Mouse (Mus musculus): ENCODE data around the gene Phlpp1. TPM values are rescaled to one million over a fixed set of nuclear protein-coding genes. Genes with fewer than 3 reads are reported as not detected.
"Not testable (repeated sequence)": the region's sequence is repeated elsewhere in the genome, so short reads cannot be mapped to it uniquely, and the experiment has no call there.

Gene Phlpp1
- polyA plus RNA-seq, 1 experiment from 2014 or later = 9.8 TPM

DNA sequence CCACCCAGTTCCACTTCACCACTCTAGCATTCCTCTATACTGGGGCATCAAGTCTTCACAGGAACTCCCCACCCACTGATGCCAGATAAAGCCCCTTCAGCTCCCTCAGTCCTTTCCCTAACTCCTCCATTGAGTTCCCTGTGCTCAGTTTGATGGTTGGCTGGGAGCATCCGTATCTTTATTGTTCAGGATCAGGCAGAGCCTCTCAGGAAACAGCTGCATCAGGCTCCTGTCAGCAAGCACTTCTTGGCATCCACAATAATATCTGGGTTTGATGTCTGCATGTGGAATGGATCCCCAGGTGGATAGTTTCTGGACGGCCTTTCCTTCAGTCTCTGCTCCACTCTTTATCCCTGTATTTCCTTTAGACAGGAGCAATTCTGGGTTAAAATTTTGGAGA is 138.7 kb downstream of the Phlpp1 start:
- ATAC-seq (ENCODE audit: low FRiP score) = no peak
- Histone ChIP-seq H3K27ac (ENCODE audit: low read depth, low read length) (no peak overlapping the region), H3K27me3 (ENCODE audit: control insufficient read depth, insufficient read depth, low read length) (no peaks in the 10 kb centered on the region), H3K4me1 (replicated peaks; ENCODE audit: control insufficient read depth, insufficient read depth, low read length) (no peaks in the 10 kb centered on the region), H3K4me2 (replicated peaks; ENCODE audit: low read depth, low read length) (no peak overlapping the region), H3K4me3 (ENCODE audit: low read depth, low read length) (no peak overlapping the region), H3K9ac (ENCODE audit: low read depth, low read length) (no peak overlapping the region), H3K9me3 (ENCODE audit: control insufficient read depth, low read length) (no peaks in the 10 kb centered on the region), H3K36me3 (ENCODE audit: control insufficient read depth, insufficient read depth, low read length) (no peaks in the 10 kb centered on the region)
- 80% methylated on average over 2 of the region's 2 CpGs for WGBS
- no peak for DNase-seq (ENCODE audit: low spot score)

DNA sequence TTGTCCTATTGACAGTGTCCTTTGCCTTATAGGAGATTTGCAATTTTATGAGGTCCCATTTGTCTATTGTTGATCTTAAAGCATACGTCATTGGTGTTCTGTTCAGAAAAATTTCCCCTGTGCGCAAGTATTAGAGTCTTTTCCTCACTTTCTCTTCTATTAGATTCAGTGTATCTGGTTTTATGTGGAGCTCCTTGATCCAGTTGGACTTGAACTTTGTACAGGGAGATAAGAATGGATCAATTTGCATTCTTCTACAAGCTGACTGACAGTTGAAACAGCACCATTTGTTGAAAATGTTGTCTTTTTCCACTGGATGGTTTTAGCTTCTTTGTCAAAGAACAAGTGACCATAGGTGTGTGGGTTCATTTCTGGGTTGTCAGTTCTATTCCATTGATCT is 140.3 kb downstream of the Phlpp1 start:
- H3K4me3 ChIP-seq (ENCODE audit: low read depth, low read length); ATAC-seq (ENCODE audit: low FRiP score): not testable (repeated sequence)
- WGBS = 94% methylated on average over 2 of the region's 2 CpGs

DNA sequence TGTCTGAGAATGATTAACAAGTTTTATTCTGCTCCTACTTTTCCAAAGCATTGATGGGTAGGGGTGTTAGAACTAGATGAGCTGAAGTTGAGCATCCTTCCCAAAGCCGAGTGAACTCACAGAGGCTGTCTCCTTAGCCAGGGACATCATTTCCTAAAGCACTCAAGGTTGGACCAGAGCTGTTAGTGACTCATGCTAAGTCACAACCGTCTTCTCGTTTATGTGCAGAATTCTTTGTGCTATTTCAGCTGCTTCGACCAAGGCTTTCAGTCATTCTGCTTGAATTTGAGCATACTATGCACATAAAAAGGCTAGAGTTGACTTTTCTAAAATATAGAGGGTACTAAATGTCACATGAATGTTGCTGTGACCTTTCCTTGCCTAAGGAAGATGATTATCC is 142.9 kb downstream of the Phlpp1 start:
- Histone ChIP-seq H3K4me3 (ENCODE audit: low read depth, low read length) (no peak overlapping the region), H3K36me3 (ENCODE audit: control insufficient read depth, insufficient read depth, low read length) (no peaks in the 10 kb centered on the region), H3K27ac (ENCODE audit: low read depth, low read length) (no peak overlapping the region), H3K27me3 (ENCODE audit: control insufficient read depth, insufficient read depth, low read length) (no peaks in the 10 kb centered on the region), H3K4me2 (replicated peaks; ENCODE audit: low read depth, low read length) (no peak overlapping the region), H3K9me3 (ENCODE audit: control insufficient read depth, low read length) (no peaks in the 10 kb centered on the region), H3K9ac (ENCODE audit: low read depth, low read length) (no peak overlapping the region), H3K4me1 (replicated peaks; ENCODE audit: control insufficient read depth, insufficient read depth, low read length) (no peaks in the 10 kb centered on the region)
- no peak for ATAC-seq (ENCODE audit: low FRiP score)
- no peak for DNase-seq (ENCODE audit: low spot score)
- 92% methylated on average over 4 of the region's 4 CpGs for WGBS

More for the DNA sequence above, 140.3 kb downstream of the Phlpp1 start:
- not testable (repeated sequence) for DNase-seq (ENCODE audit: low spot score); H3K4me2 ChIP-seq (replicated peaks; ENCODE audit: low read depth, low read length); H3K27me3 ChIP-seq (ENCODE audit: control insufficient read depth, insufficient read depth, low read length); H3K9ac ChIP-seq (ENCODE audit: low read depth, low read length); H3K9me3 ChIP-seq (ENCODE audit: control insufficient read depth, low read length); H3K4me1 ChIP-seq (replicated peaks; ENCODE audit: control insufficient read depth, insufficient read depth, low read length); H3K27ac ChIP-seq (ENCODE audit: low read depth, low read length); H3K36me3 ChIP-seq (ENCODE audit: control insufficient read depth, insufficient read depth, low read length)

DNA sequence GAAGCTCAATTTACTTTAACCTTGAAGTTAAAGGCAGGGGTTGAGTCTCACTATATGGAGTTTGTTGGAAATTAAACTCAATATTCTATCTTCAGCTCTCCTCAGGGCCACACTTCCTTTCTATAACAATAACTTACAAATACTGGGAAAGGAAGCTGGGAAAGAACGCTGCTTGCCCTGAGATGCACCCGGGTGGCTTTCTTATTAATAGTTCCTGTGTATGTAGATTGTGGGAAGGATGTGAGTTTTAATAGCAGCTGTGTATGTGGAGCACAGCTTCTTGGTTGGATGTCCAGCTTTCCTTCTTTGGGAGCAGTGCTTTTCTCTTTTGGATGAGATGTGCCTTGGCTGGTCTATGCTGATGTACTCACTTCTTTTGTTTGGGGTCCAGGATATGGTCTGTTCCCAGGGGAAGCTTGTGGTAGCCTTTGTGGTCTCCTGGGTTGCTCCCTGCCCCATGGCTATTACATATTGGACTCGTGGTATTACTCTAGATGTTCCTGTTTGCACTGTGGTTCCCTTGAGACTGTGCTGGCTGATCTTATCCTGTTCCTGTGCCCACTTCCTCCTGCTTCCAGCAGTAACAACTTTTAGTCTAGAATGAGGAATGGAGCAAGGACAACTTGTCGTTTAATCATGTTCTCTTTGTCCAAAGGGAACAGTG is 145.2 kb downstream of the Phlpp1 start:
- Histone ChIP-seq H3K4me1 (replicated peaks; ENCODE audit: control insufficient read depth, insufficient read depth, low read length) (no peaks in the 10 kb centered on the region), H3K9ac (ENCODE audit: low read depth, low read length) (no peak overlapping the region), H3K27me3 (ENCODE audit: control insufficient read depth, insufficient read depth, low read length) (no peaks in the 10 kb centered on the region), H3K4me3 (ENCODE audit: low read depth, low read length) (no peak overlapping the region), H3K27ac (ENCODE audit: low read depth, low read length) (no peak overlapping the region), H3K36me3 (ENCODE audit: control insufficient read depth, insufficient read depth, low read length) (no peaks in the 10 kb centered on the region), H3K4me2 (replicated peaks; ENCODE audit: low read depth, low read length) (no peak overlapping the region), H3K9me3 (ENCODE audit: control insufficient read depth, low read length) (no peaks in the 10 kb centered on the region)
- DNase-seq (ENCODE audit: low spot score) (no peak), ATAC-seq (ENCODE audit: low FRiP score) (no peak)
- 83% methylated on average over 4 of the region's 4 CpGs for WGBS

DNA sequence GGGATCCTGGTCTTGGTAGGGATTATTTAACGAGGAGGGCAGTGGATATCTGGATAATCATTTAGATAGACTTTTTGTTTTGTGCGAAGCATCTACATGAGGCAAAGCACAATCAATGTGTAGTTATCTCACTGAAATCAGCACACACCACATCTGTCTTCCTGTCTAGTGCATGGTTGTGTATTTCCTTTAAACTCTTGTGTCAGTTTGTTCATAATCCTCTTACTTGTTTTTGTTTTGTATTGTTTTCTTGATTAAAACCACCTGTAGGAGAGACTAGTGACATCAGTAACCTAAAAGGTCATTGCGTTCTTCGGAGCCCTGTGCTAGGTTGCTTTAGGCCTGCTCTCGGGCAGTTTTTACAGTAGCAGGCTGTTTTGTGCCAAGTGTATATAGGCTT is 146.8 kb downstream of the Phlpp1 start:
- 87% methylated on average over 5 of the region's 5 CpGs for WGBS
- DNase-seq (ENCODE audit: low spot score) = no peak
- H3K27me3 ChIP-seq (ENCODE audit: control insufficient read depth, insufficient read depth, low read length) = no peaks in the 10 kb centered on the region
- no peaks in the 10 kb centered on the region for H3K4me1 ChIP-seq (replicated peaks; ENCODE audit: control insufficient read depth, insufficient read depth, low read length)
- no peak for ATAC-seq (ENCODE audit: low FRiP score)
- no peaks in the 10 kb centered on the region for H3K36me3 ChIP-seq (ENCODE audit: control insufficient read depth, insufficient read depth, low read length)
- H3K27ac ChIP-seq (ENCODE audit: low read depth, low read length) = no peak overlapping the region
- no peaks in the 10 kb centered on the region for H3K9me3 ChIP-seq (ENCODE audit: control insufficient read depth, low read length)
- no peak overlapping the region for H3K4me3 ChIP-seq (ENCODE audit: low read depth, low read length)
- no peak overlapping the region for H3K4me2 ChIP-seq (replicated peaks; ENCODE audit: low read depth, low read length)
- no peak overlapping the region for H3K9ac ChIP-seq (ENCODE audit: low read depth, low read length)

GRCm38 (mm10) chr1:106320583-106320982 is 149.0 kb downstream of the Phlpp1 start:
- DNase-seq (ENCODE audit: low spot score) (no peak), ATAC-seq (ENCODE audit: low FRiP score) (no peak)
- no peaks in the 10 kb centered on the region for H3K27me3 ChIP-seq (ENCODE audit: control insufficient read depth, insufficient read depth, low read length)
- no peak overlapping the region for H3K4me3 ChIP-seq (ENCODE audit: low read depth, low read length)
- no peak overlapping the region for H3K4me2 ChIP-seq (replicated peaks; ENCODE audit: low read depth, low read length)
- no peaks in the 10 kb centered on the region for H3K4me1 ChIP-seq (replicated peaks; ENCODE audit: control insufficient read depth, insufficient read depth, low read length)
- no peaks in the 10 kb centered on the region for H3K9me3 ChIP-seq (ENCODE audit: control insufficient read depth, low read length)
- H3K27ac ChIP-seq (ENCODE audit: low read depth, low read length) = no peak overlapping the region
- H3K36me3 ChIP-seq (ENCODE audit: control insufficient read depth, insufficient read depth, low read length) = no peaks in the 10 kb centered on the region
- WGBS = 91% methylated on average over 1 of the region's 1 CpGs
- no peak overlapping the region for H3K9ac ChIP-seq (ENCODE audit: low read depth, low read length)

- 92% methylated on average over 8 of the region's 8 CpGs for WGBS
- ATAC-seq (ENCODE audit: low FRiP score) = no peak
Measured at GRCm38 (mm10) chr1:106321432-106322126, 150.0 kb downstream of the Phlpp1 start.

GRCm38 (mm10) chr1:106326691-106327090 is 155.1 kb downstream of the Phlpp1 start:
- ATAC-seq (ENCODE audit: low FRiP score) (no peak), DNase-seq (ENCODE audit: low spot score) (no peak)
- no peaks in the 10 kb centered on the region for H3K4me1 ChIP-seq (replicated peaks; ENCODE audit: control insufficient read depth, insufficient read depth, low read length)
- 89% methylated on average over 2 of the region's 2 CpGs for WGBS
- H3K9ac ChIP-seq (ENCODE audit: low read depth, low read length) = no peak overlapping the region
- H3K27me3 ChIP-seq (ENCODE audit: control insufficient read depth, insufficient read depth, low read length) = no peaks in the 10 kb centered on the region
- no peak overlapping the region for H3K4me3 ChIP-seq (ENCODE audit: low read depth, low read length)
- H3K9me3 ChIP-seq (ENCODE audit: control insufficient read depth, low read length) = no peaks in the 10 kb centered on the region
- no peak overlapping the region for H3K4me2 ChIP-seq (replicated peaks; ENCODE audit: low read depth, low read length)
- no peaks in the 10 kb centered on the region for H3K36me3 ChIP-seq (ENCODE audit: control insufficient read depth, insufficient read depth, low read length)
- H3K27ac ChIP-seq (ENCODE audit: low read depth, low read length) = no peak overlapping the region

More at GRCm38 (mm10) chr1:106321432-106322126, 150.0 kb downstream of the Phlpp1 start:
- Histone ChIP-seq H3K9ac (ENCODE audit: low read depth, low read length) (no peak overlapping the region), H3K36me3 (ENCODE audit: control insufficient read depth, insufficient read depth, low read length) (no peaks in the 10 kb centered on the region), H3K4me3 (ENCODE audit: low read depth, low read length) (no peak overlapping the region), H3K4me1 (replicated peaks; ENCODE audit: control insufficient read depth, insufficient read depth, low read length) (no peaks in the 10 kb centered on the region), H3K9me3 (ENCODE audit: control insufficient read depth, low read length) (no peaks in the 10 kb centered on the region), H3K4me2 (replicated peaks; ENCODE audit: low read depth, low read length) (no peak overlapping the region), H3K27me3 (ENCODE audit: control insufficient read depth, insufficient read depth, low read length) (no peaks in the 10 kb centered on the region), H3K27ac (ENCODE audit: low read depth, low read length) (no peak overlapping the region)
- DNase-seq (ENCODE audit: low spot score) = no peak

DNA sequence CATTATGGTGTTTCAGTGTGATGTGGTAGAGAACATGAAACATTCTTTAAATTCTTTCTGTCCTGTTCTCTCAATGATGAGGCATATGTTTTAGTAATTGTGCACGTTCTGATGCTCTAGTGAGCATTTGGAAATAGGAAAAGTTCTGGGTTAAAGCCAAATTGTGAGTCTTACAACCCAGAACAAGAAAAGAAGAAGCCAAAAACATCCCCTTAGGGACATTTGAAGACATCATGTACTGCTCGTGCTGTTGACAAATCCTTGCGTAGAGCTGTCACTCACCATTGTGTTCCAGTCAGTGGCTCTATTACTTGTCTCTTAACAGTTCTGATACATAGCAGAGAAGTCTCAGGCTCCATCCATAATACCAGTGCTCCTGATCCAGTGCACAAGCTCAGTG is 170.5 kb downstream of the Phlpp1 start:
- 0 out of 2 replicates have a peak, but pooled peaks cover 2% of the 10 kb centered on the region for H3K36me3 ChIP-seq (ENCODE audit: control insufficient read depth, insufficient read depth, low read length)
- 90% methylated on average over 3 of the region's 3 CpGs for WGBS
- no peak overlapping the region for H3K27ac ChIP-seq (ENCODE audit: low read depth, low read length)

More for the DNA sequence above, 170.5 kb downstream of the Phlpp1 start:
- Histone ChIP-seq H3K27me3 (ENCODE audit: control insufficient read depth, insufficient read depth, low read length) (no peaks in the 10 kb centered on the region), H3K9me3 (ENCODE audit: control insufficient read depth, low read length) (no peaks in the 10 kb centered on the region), H3K4me1 (replicated peaks; ENCODE audit: control insufficient read depth, insufficient read depth, low read length) (no peaks in the 10 kb centered on the region), H3K4me3 (ENCODE audit: low read depth, low read length) (no peak overlapping the region), H3K9ac (ENCODE audit: low read depth, low read length) (no peak overlapping the region), H3K4me2 (replicated peaks; ENCODE audit: low read depth, low read length) (no peak overlapping the region)
- ATAC-seq (ENCODE audit: low FRiP score) = no peak
- DNase-seq (ENCODE audit: low spot score) = no peak

Data from hindbrain, embryonic 11.5 days (tissue).